Mouse (Mus musculus): Measurements from ENCODE around the gene Iqcf3. TPM values are rescaled to one million over a fixed set of nuclear protein-coding genes. Genes with fewer than 3 reads are reported as not detected.

The Iqcf3 gene
- total and polyA plus RNA-seq, 3 experiments = not detected

DNA sequence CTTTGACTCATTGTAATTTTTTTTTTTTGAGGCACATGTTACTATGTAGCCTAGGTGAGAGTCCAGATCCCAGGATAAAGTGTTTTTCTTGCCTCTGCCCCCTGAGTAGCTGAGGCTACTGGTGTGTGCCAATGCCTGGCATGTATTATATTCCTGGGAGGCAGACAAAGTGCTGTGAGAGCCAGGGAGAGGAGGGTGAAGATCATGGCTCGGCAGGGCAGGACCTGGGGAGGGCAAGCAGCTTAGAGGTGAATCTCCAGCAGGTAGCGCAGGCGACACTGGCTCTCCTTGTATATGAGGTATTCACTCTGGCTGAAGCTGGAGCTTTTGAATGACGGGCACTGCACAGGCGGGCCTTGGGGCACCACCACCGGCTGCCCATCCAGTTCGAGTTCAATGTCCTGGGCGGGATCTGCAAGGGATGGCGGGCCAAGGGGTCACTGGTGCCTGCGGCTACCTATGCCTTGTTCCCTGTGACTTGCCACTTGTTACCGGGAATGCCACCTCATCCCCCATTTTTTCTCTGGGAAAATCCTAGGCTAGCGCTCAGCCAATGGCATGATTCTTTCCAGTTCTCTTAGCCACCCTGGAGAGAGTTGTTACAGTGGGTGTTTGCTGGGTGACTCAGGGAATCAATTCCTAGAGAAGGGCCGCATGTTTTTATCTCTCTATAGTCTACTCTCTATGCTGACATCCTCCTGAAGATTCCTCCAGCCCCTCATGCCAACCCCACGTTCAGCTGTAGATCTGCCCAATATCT, 90.3 kb downstream of the Iqcf3 start:
- Histone ChIP-seq H3K27ac (peak overlapping the region; percentile 75), H3K4me1 (ENCODE audit: control insufficient read depth, insufficient read depth, low read length) (peaks cover 7% of the 10 kb centered on the region), H3K4me3 (peak overlapping the region; percentile 12; the same call in 1 of the 2 replicates), H3K9ac (ENCODE audit: low read depth, low read length) (no peak overlapping the region; the same call in 1 of the 2 replicates), H3K79me2 (replicated peaks; ENCODE audit: control insufficient read depth, insufficient read depth, low read length) (no peaks in the 10 kb centered on the region), H3K36me3 (ENCODE audit: control insufficient read depth, insufficient read depth, low read length) (no peaks in the 10 kb centered on the region), H3K27me3 (ENCODE audit: control insufficient read depth, insufficient read depth, low read length) (no peaks in the 10 kb centered on the region)
- intact Hi-C loops (cut with DNase I) = no loop called here
- WGBS = 79% methylated on average over 14 of the region's 14 CpGs
- DNase-seq = peak in 1 of 2 experiments; percentile 16
- TF ChIP-seq EP300 (IDR thresholded peaks at IDR 0.05; ENCODE audit: insufficient read depth, low read depth, low read length) (no peak), CTCF (IDR thresholded peaks at IDR 0.05) (no peak), POLR2A (IDR thresholded peaks at IDR 0.05; ENCODE audit: insufficient read depth, low read depth, low read length) (no peak)

DNA sequence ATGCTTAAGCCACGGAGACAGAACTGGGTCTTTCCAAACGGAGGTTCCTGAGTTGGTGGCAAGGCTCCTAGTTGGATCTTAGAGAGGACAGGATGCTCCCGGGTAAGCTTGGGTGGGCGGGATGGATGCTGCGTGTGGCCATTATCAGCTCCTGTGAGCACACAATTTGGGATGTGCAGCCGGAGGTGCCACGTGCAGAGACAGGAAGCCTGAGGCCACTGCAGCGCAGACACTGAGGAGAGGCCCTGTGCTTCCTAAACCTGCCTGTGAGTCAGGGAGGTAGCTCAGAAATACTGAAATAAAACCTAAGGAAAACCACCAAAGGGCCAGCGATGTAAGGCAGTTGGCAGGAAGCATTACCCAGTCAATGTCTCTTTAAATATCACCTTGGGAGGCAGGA, 91.7 kb downstream of the Iqcf3 start:
- H3K27me3 ChIP-seq (ENCODE audit: control insufficient read depth, insufficient read depth, low read length) = no peaks in the 10 kb centered on the region
- no peak overlapping the region for H3K27ac ChIP-seq
- WGBS = 45% methylated on average over 9 of the region's 9 CpGs
- H3K9ac ChIP-seq (ENCODE audit: low read depth, low read length) = no peak overlapping the region
- H3K79me2 ChIP-seq (replicated peaks; ENCODE audit: control insufficient read depth, insufficient read depth, low read length) = no peaks in the 10 kb centered on the region
- DNase-seq = no peak
- peaks cover 6% of the 10 kb centered on the region for H3K4me1 ChIP-seq (ENCODE audit: control insufficient read depth, insufficient read depth, low read length)
- no peaks in the 10 kb centered on the region for H3K36me3 ChIP-seq (ENCODE audit: control insufficient read depth, insufficient read depth, low read length)
- intact Hi-C loops (cut with DNase I) = no loop called here
- TF ChIP-seq POLR2A (IDR thresholded peaks at IDR 0.05; ENCODE audit: insufficient read depth, low read depth, low read length) (no peak), EP300 (IDR thresholded peaks at IDR 0.05; ENCODE audit: insufficient read depth, low read depth, low read length) (no peak), CTCF (IDR thresholded peaks at IDR 0.05) (no peak)
- no peak overlapping the region for H3K4me3 ChIP-seq

GRCm38 (mm10) chr9:106469317-106469716, 92.1 kb downstream of the Iqcf3 start:
- Histone ChIP-seq H3K4me1 (ENCODE audit: control insufficient read depth, insufficient read depth, low read length) (peaks cover 5% of the 10 kb centered on the region), H3K36me3 (ENCODE audit: control insufficient read depth, insufficient read depth, low read length) (no peaks in the 10 kb centered on the region), H3K4me3 (no peak overlapping the region), H3K9ac (ENCODE audit: low read depth, low read length) (no peak overlapping the region), H3K79me2 (replicated peaks; ENCODE audit: control insufficient read depth, insufficient read depth, low read length) (no peaks in the 10 kb centered on the region), H3K27ac (no peak overlapping the region), H3K27me3 (ENCODE audit: control insufficient read depth, insufficient read depth, low read length) (no peaks in the 10 kb centered on the region)
- intact Hi-C loops (cut with DNase I) = no loop called here
- WGBS = 52% methylated on average over 6 of the region's 6 CpGs
- no peak for TF ChIP-seq POLR2A (IDR thresholded peaks at IDR 0.05; ENCODE audit: insufficient read depth, low read depth, low read length)
- 0 out of 2 replicates have a peak, but pooled peaks have one; percentile 15 for TF ChIP-seq CTCF (IDR thresholded peaks at IDR 0.05)
- no peak for TF ChIP-seq EP300 (IDR thresholded peaks at IDR 0.05; ENCODE audit: insufficient read depth, low read depth, low read length)
- DNase-seq = no peak

DNA sequence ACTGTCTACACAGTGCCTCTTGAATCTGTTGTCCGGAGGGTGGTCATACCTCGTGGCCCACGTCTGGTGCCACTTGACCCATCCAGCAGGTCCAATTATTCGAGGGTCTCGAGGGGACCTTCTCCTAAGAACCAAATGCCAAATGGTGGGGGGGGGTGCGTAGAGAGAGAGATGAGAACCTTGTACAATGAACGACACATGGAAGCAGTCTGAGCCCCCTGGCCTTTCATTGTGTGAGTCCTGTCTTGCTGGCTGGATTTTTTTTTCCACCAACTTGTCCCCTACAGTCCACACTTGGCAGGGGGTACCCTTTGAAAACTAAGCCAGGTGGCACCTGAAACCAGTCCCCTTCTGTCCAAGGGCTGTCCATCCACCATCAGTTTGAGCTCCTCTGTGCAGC, 93.7 kb downstream of the Iqcf3 start:
- Histone ChIP-seq H3K4me1 (ENCODE audit: control insufficient read depth, insufficient read depth, low read length) (peaks cover 4% of the 10 kb centered on the region; the same call in 1 of the 2 replicates), H3K27ac (no peak overlapping the region), H3K9ac (ENCODE audit: low read depth, low read length) (no peak overlapping the region), H3K79me2 (replicated peaks; ENCODE audit: control insufficient read depth, insufficient read depth, low read length) (no peaks in the 10 kb centered on the region), H3K4me3 (no peak overlapping the region), H3K36me3 (ENCODE audit: control insufficient read depth, insufficient read depth, low read length) (no peaks in the 10 kb centered on the region), H3K27me3 (ENCODE audit: control insufficient read depth, insufficient read depth, low read length) (no peaks in the 10 kb centered on the region)
- TF ChIP-seq CTCF (IDR thresholded peaks at IDR 0.05) = no peak
- no peak for TF ChIP-seq POLR2A (IDR thresholded peaks at IDR 0.05; ENCODE audit: insufficient read depth, low read depth, low read length)
- no peak for TF ChIP-seq EP300 (IDR thresholded peaks at IDR 0.05; ENCODE audit: insufficient read depth, low read depth, low read length)
- intact Hi-C loops (cut with DNase I) = no loop called here
- no peak for DNase-seq
- WGBS = 93% methylated on average over 7 of the region's 7 CpGs

DNA sequence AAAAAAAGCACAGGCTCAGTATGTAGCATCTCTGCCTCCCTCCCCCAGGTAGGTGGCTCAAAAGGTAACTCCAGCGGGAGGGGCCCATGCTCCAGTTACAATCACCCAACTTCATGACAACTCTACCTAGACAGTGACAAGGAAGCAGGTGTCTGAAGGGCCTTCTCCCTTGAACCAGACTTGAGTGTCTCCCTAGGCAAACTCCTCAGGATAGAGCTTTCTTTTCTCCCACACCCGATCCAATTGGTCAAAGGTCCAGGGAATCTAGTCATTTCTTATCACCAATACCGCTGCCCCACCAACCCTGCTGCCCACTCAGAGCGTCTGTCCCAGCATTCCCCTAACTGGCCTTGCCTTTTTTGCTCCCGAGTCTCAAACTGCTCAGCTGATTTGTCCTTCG, 94.7 kb downstream of the Iqcf3 start:
- H3K27me3 ChIP-seq (ENCODE audit: control insufficient read depth, insufficient read depth, low read length) = no peaks in the 10 kb centered on the region
- no peak overlapping the region for H3K9ac ChIP-seq (ENCODE audit: low read depth, low read length)
- WGBS = 80% methylated on average over 6 of the region's 6 CpGs
- H3K36me3 ChIP-seq (ENCODE audit: control insufficient read depth, insufficient read depth, low read length) = no peaks in the 10 kb centered on the region
- TF ChIP-seq CTCF (IDR thresholded peaks at IDR 0.05) (no peak), EP300 (IDR thresholded peaks at IDR 0.05; ENCODE audit: insufficient read depth, low read depth, low read length) (no peak), POLR2A (IDR thresholded peaks at IDR 0.05; ENCODE audit: insufficient read depth, low read depth, low read length) (no peak)
- no peaks in the 10 kb centered on the region; the same call in 1 of the 2 replicates for H3K4me1 ChIP-seq (ENCODE audit: control insufficient read depth, insufficient read depth, low read length)
- H3K4me3 ChIP-seq = no peak overlapping the region
- H3K27ac ChIP-seq = no peak overlapping the region
- no peaks in the 10 kb centered on the region for H3K79me2 ChIP-seq (replicated peaks; ENCODE audit: control insufficient read depth, insufficient read depth, low read length)
- no peak for DNase-seq
- intact Hi-C loops (cut with DNase I) = no loop called here

- DNase-seq = no peak
- Histone ChIP-seq H3K27ac (peak within 1 kb of the TSS; percentile 49), H3K79me2 (replicated peaks; ENCODE audit: control insufficient read depth, insufficient read depth, low read length) (no peaks in the 10 kb centered on the region), H3K36me3 (ENCODE audit: control insufficient read depth, insufficient read depth, low read length) (no peaks in the 10 kb centered on the region), H3K27me3 (ENCODE audit: control insufficient read depth, insufficient read depth, low read length) (no peaks in the 10 kb centered on the region), H3K9ac (ENCODE audit: low read depth, low read length) (peak within 1 kb of the TSS; percentile 70), H3K4me1 (ENCODE audit: control insufficient read depth, insufficient read depth, low read length) (no peaks in the 10 kb centered on the region), H3K4me3 (peak within 1 kb of the TSS; percentile 61)
- WGBS = 30% methylated on average over 26 of the region's 26 CpGs
- TF ChIP-seq EP300 (IDR thresholded peaks at IDR 0.05; ENCODE audit: insufficient read depth, low read depth, low read length) = no peak
- no peak for TF ChIP-seq CTCF (IDR thresholded peaks at IDR 0.05)
- TF ChIP-seq POLR2A (IDR thresholded peaks at IDR 0.05; ENCODE audit: insufficient read depth, low read depth, low read length) = no peak
- intact Hi-C loops (cut with DNase I) = no loop called here
Measured at GRCm38 (mm10) chr9:106465571-106466200, 95.7 kb downstream of the Iqcf3 start, which contains the start of gene Gpr62. Gpr62 (minus strand) TSS chr9:106465938.
